Mouse (Mus musculus) stomach, embryonic 14.5 days (tissue): ENCODE measurements around the gene Mgat4b. TPM values are rescaled to one million over a fixed set of nuclear protein-coding genes. Genes with fewer than 3 reads are reported as not detected.

ENCODE experiments used
- ATAC-seq: fragments of 200-750 bp; cut with Nextera tagmentation; 2 replicates; pipeline ENCODE4 v1.8.0; 2017; ENCODE audit warnings: low read depth, moderate TSS enrichment; ENCODE audit not compliant: insufficient number of reproducible peaks, insufficient read depth, low FRiP score
- H3K27ac ChIP-seq: fragments of 300-500 bp; sonication (generic); 2 replicates; pipeline ENCODE4 v1.5.1; 2014; ENCODE audit warnings: mild to moderate bottlenecking, low read length, moderate library complexity, mixed read lengths
- H3K27me3 ChIP-seq: fragments of 300-500 bp; sonication (generic); 2 replicates; pipeline ENCODE4 v1.6.1; 2014; ENCODE audit warnings: low read length, control low read depth, mixed read lengths; ENCODE audit not compliant: control insufficient read depth, insufficient read depth
- H3K36me3 ChIP-seq: fragments of 300-500 bp; sonication (generic); 2 replicates; pipeline ENCODE4 v1.6.1; 2014; ENCODE audit warnings: mild to moderate bottlenecking, control low read depth, low read length, moderate library complexity, mixed read lengths; ENCODE audit not compliant: control insufficient read depth, insufficient read depth
- H3K4me1 ChIP-seq: fragments of 300-500 bp; sonication (generic); 2 replicates; pipeline ENCODE4 v1.6.1; 2014; ENCODE audit warnings: low read length, control low read depth, mixed read lengths; ENCODE audit not compliant: control insufficient read depth, insufficient read depth
- H3K4me2 ChIP-seq: fragments of 300-500 bp; sonication (generic); replicated peaks from 2 replicates; pipeline ENCODE4 v1.6.1; 2014; ENCODE audit warnings: low read depth, low read length, control low read depth
- H3K4me3 ChIP-seq: fragments of 300-500 bp; sonication (generic); 2 replicates; pipeline ENCODE4 v1.5.1; 2014; ENCODE audit warnings: low read depth, low read length, control low read depth
- H3K9ac ChIP-seq: fragments of 300-500 bp; sonication (generic); replicated peaks from 2 replicates; pipeline ENCODE4 v1.6.1; 2014; ENCODE audit warnings: low read depth, mild to moderate bottlenecking, control low read depth, low read length, moderate library complexity, mixed read lengths
- H3K9me3 ChIP-seq: fragments of 300-500 bp; sonication (generic); 2 replicates; pipeline ENCODE4 v1.6.1; 2016; ENCODE audit warnings: low read depth, low read length, control low read depth; ENCODE audit not compliant: control insufficient read depth
- WGBS: fragments of 180-500 bp; shearing (Covaris S2); extraction: QIAGEN DNeasy Blood & Tissue Kit; methylation state at CpG from one replicate; pipeline ENCODE4 v1.1.7; 2014; 5-methylcytosine and 5-hydroxymethylcytosine counted together
- polyA plus RNA-seq: library from polyadenylated mRNA; unstranded; fragments of >200 nt; fragmentation: Nextera tagmentation; extraction: Ambion mirVana; gene quantifications from 2 replicates; pipeline ENCODE4 v1.2.1, GENCODE M21; 2014

Gene Mgat4b
- polyA plus RNA-seq, 1 experiment from 2014 or later = 9.6 TPM

GRCm38 (mm10) chr11:50194793-50195192 is 15.9 kb upstream of the Mgat4b start:
- Histone ChIP-seq H3K4me2 (no peak overlapping the region), H3K27me3 (no peaks in the 10 kb centered on the region), H3K9ac (no peak overlapping the region), H3K4me1 (no peaks in the 10 kb centered on the region), H3K36me3 (peaks cover 19% of the 10 kb centered on the region), H3K27ac (no peak overlapping the region), H3K9me3 (no peaks in the 10 kb centered on the region), H3K4me3 (no peak overlapping the region)
- ATAC-seq = no peak
- 63% methylated on average over 4 of the region's 4 CpGs for WGBS

DNA sequence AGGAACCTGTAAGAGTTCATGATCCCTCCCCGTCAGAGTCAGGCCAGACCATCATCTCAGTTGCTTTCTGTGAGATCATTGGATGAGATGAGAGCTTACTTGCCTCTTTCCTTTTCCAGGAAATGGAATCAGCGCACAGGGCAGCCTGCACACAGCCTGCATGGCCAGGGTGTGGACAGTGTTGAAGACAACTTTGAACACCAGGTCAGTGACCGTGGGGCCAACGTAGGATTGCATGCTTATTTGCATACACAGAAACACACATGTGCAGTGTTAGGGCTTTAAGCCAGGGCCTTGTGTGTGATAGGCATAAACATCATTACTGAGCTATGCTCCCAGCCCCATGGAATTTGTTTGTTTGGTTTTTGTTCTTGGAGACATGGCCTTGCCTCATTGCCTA is 13.2 kb upstream of the Mgat4b start:
- Histone ChIP-seq H3K27ac (no peak overlapping the region), H3K9me3 (no peaks in the 10 kb centered on the region), H3K4me1 (no peaks in the 10 kb centered on the region), H3K4me3 (no peak overlapping the region), H3K27me3 (no peaks in the 10 kb centered on the region), H3K9ac (no peak overlapping the region), H3K36me3 (peaks cover 46% of the 10 kb centered on the region), H3K4me2 (no peak overlapping the region)
- 90% methylated on average over 4 of the region's 4 CpGs for WGBS
- ATAC-seq = no peak

GRCm38 (mm10) chr11:50198219-50198846 is 12.4 kb upstream of the Mgat4b start:
- Histone ChIP-seq H3K27me3 (no peaks in the 10 kb centered on the region), H3K4me1 (no peaks in the 10 kb centered on the region), H3K27ac (no peak overlapping the region), H3K9ac (no peak overlapping the region), H3K4me3 (no peak overlapping the region), H3K4me2 (no peak overlapping the region), H3K9me3 (no peaks in the 10 kb centered on the region), H3K36me3 (peaks cover 52% of the 10 kb centered on the region)
- 87% methylated on average over 3 of the region's 5 CpGs for WGBS
- no peak for ATAC-seq

- no peak overlapping the region for H3K4me2 ChIP-seq
- no peaks in the 10 kb centered on the region for H3K9me3 ChIP-seq
Observed at GRCm38 (mm10) chr11:50198916-50199315, 11.8 kb upstream of the Mgat4b start.

DNA sequence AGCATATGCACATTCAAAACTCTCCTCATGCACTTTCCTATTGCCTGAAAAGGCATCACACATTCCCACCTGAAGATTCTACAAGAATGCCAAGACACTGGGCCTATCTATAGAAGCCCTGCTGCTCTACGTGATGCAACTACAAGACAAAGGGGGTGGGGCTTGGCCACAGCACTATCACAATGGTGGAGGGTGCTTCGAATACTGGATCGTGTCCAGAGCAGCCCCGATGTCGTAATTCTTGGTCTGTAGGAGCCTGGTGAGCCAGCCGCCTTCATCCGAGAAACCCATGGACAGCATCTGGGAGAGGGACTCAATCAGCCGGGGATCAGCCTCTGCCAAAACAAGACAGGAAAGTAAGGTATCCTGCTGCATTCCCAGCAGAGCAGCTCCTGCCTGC is 10.1 kb upstream of the Mgat4b start:
- no peak overlapping the region; the same call in 1 of the 2 replicates for H3K27ac ChIP-seq
- H3K4me2 ChIP-seq = no peak overlapping the region
- H3K4me1 ChIP-seq = no peaks in the 10 kb centered on the region
- no peak for ATAC-seq
- H3K9ac ChIP-seq = no peak overlapping the region
- no peak overlapping the region for H3K4me3 ChIP-seq
- WGBS = 88% methylated on average over 8 of the region's 8 CpGs
- H3K27me3 ChIP-seq = no peaks in the 10 kb centered on the region
- H3K9me3 ChIP-seq = no peaks in the 10 kb centered on the region
- peaks cover 68% of the 10 kb centered on the region for H3K36me3 ChIP-seq

More at GRCm38 (mm10) chr11:50198916-50199315, 11.8 kb upstream of the Mgat4b start:
- H3K9ac ChIP-seq = no peak overlapping the region
- ATAC-seq = no peak
- H3K4me3 ChIP-seq = no peak overlapping the region
- H3K27ac ChIP-seq = no peak overlapping the region
- H3K27me3 ChIP-seq = no peaks in the 10 kb centered on the region
- no peaks in the 10 kb centered on the region for H3K4me1 ChIP-seq
- H3K36me3 ChIP-seq = peaks cover 54% of the 10 kb centered on the region
- 95% methylated on average over 2 of the region's 2 CpGs for WGBS

DNA sequence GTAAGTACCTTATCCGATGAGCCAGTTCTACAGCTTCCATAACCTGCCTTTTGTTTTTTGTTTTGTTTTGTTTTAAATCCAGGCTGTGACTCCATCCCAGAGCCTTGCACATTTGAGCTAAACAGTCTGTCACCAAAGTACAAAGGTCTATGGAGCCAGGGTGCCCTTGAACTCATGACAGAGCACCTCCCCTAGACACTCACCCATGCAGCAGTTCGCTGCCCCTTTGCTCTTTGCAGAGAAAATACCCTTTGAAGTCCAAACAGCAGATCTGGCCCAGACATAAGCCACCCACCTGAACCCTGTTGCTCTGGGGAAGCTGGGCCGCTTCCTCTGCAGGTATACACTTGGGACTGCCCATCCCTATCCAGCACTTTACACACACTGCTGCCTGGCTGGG is 9.1 kb upstream of the Mgat4b start:
- H3K36me3 ChIP-seq = peaks cover 78% of the 10 kb centered on the region
- no peak overlapping the region for H3K9ac ChIP-seq
- no peak for ATAC-seq
- no peak overlapping the region for H3K27ac ChIP-seq
- H3K4me2 ChIP-seq = no peak overlapping the region
- H3K9me3 ChIP-seq = no peaks in the 10 kb centered on the region
- H3K27me3 ChIP-seq = no peaks in the 10 kb centered on the region
- WGBS = 95% methylated on average over 3 of the region's 3 CpGs
- no peaks in the 10 kb centered on the region for H3K4me1 ChIP-seq
- no peak overlapping the region for H3K4me3 ChIP-seq

- H3K9ac ChIP-seq = no peak overlapping the region
- H3K4me2 ChIP-seq = no peak overlapping the region
- no peak overlapping the region for H3K27ac ChIP-seq
- ATAC-seq = no peak
- 89% methylated on average over 9 of the region's 9 CpGs for WGBS
- H3K27me3 ChIP-seq = no peaks in the 10 kb centered on the region
- peaks cover 80% of the 10 kb centered on the region for H3K36me3 ChIP-seq
- H3K4me3 ChIP-seq = no peak overlapping the region
- H3K9me3 ChIP-seq = no peaks in the 10 kb centered on the region
- H3K4me1 ChIP-seq = no peaks in the 10 kb centered on the region
Observed at GRCm38 (mm10) chr11:50203302-50203827, 7.3 kb upstream of the Mgat4b start.

- Histone ChIP-seq H3K27ac (no peak overlapping the region), H3K36me3 (peaks cover 62% of the 10 kb centered on the region), H3K9me3 (no peaks in the 10 kb centered on the region), H3K4me1 (0 out of 2 replicates have a peak, but pooled peaks cover 4% of the 10 kb centered on the region), H3K27me3 (no peaks in the 10 kb centered on the region), H3K4me3 (no peak overlapping the region), H3K9ac (no peak overlapping the region), H3K4me2 (no peak overlapping the region)
- ATAC-seq = no peak
- 92% methylated on average over 3 of the region's 3 CpGs for WGBS
Observed at GRCm38 (mm10) chr11:50205434-50205833, 5.3 kb upstream of the Mgat4b start.

GRCm38 (mm10) chr11:50206037-50206436 is 4.7 kb upstream of the Mgat4b start:
- no peak for ATAC-seq
- no peak overlapping the region for H3K9ac ChIP-seq
- H3K27ac ChIP-seq = no peak overlapping the region
- no peaks in the 10 kb centered on the region for H3K27me3 ChIP-seq
- no peaks in the 10 kb centered on the region for H3K9me3 ChIP-seq
- H3K4me3 ChIP-seq = no peak overlapping the region
- 80% methylated on average over 2 of the region's 2 CpGs for WGBS
- peaks cover 57% of the 10 kb centered on the region for H3K36me3 ChIP-seq
- peaks cover 6% of the 10 kb centered on the region; the same call in 1 of the 2 replicates for H3K4me1 ChIP-seq
- no peak overlapping the region for H3K4me2 ChIP-seq
